Mouse (Mus musculus): Measurements from ENCODE around the gene Serpinb1a. TPM values are rescaled to one million over a fixed set of nuclear protein-coding genes. Genes with fewer than 3 reads are reported as not detected.
A peak's percentile ranks its signal among the peaks of the same experiment; 100 is the strongest.
"Not testable (repeated sequence)": the region's sequence is repeated elsewhere in the genome, so short reads cannot be mapped to it uniquely, and the experiment has no call there.

Serpinb1a gene
- polyA plus RNA-seq (2015; fragmentation: Nextera tagmentation; extraction: Ambion mirVana), result 0.22 and 0.97 TPM in 2 replicates

DNA sequence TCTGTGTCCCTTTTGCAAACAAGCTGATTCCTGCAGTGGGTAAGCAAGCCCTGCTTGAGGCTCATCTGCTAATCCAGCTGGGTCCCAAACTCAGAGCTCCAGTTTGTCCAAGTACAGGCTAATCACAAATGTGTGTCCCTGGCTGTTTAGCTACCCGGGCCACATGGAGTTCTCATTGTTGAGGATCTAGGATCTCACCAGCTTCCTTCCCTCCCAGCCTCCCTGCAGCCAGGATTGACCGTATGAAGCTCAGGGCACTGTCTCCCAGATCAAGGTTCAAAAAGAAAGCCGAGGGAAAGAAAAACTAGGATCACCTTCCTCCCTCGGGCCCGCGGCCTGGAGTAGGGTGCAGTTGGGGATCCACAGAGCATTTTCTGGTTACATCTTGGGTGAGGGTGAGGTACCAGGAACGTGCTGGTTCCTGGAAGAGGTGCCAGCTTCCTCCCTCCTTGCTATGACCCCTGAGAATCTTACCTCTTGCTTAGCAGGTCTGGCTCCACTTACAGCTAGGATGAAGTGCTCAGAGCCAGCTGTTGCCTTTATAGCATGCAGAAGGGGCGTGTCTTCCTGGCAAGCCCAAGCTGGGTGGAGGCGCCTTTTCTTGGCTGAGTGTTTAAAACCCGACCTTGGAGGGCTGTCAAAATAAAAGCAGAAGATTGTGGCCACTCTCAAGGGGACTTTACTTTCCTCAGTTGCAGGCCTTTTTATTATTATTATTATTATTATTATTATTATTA, at the start of gene Serpinb1a:
Gene Serpinb1a (minus strand): TSS at position 518 of the 737 bp plus-strand sequence.
- Histone ChIP-seq H3K9ac (no peak within 1 kb of the TSS), H3K4me2 (no peak within 1 kb of the TSS), H3K4me1 (0 out of 2 replicates have a peak, but pooled peaks cover 4% of the 10 kb centered on the region), H3K4me3 (no peak within 1 kb of the TSS), H3K9me3 (replicated peaks) (no peaks in the 10 kb centered on the region), H3K36me3 (ENCODE audit: poor library complexity, severe bottlenecking) (no peaks in the 10 kb centered on the region), H3K27me3 (no peaks in the 10 kb centered on the region), H3K27ac (no peak within 1 kb of the TSS)
- no peak for ATAC-seq
- 68% methylated on average over 10 of the region's 10 CpGs for WGBS

DNA sequence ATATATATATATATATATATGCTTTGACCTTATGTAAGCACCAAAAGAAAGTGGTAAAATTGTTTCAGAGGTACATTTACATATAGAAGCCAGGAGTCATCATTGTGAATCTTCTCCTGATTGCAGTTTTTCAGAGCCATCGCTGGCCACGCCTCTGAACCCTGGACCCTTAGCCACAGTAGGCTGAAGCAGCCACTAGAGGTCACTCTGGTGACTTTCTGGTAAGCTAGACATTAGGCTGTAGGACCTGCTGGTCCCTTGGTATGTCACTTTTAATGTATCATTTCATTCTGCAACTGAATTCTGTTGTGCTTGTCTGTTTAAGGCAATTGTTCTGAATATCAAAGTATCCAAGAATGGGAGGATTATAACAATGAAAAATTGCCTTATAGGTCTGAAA, 49.7 kb upstream of the Serpinb1a start:
- Histone ChIP-seq H3K36me3 (ENCODE audit: poor library complexity, severe bottlenecking) (no peaks in the 10 kb centered on the region), H3K27me3 (no peaks in the 10 kb centered on the region), H3K4me2 (no peak overlapping the region), H3K27ac (no peak overlapping the region), H3K9me3 (replicated peaks) (no peaks in the 10 kb centered on the region), H3K9ac (no peak overlapping the region), H3K4me1 (no peaks in the 10 kb centered on the region), H3K4me3 (no peak overlapping the region)
- WGBS, result 26% methylated on average over 2 of the region's 2 CpGs
- peak; percentile 39; the same call in 1 of the 2 replicates for ATAC-seq

DNA sequence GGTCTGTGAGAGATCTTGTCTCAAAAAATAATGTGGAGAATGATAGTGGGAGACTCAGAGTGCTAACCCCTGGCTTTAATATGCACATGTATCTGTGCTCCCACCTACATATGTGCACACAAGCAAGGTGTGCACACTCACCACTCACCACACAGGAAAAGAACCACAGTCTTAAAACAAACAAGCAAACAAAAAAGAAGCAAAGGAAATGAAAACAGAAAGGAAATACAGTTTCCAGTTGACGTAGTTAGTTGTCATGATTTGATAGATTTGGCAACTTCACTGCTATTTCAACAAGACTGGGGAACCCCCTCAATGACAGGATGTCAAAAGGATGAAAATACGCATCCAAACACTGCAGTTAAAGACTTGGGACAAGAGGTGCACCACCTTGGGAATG, 48.1 kb upstream of the Serpinb1a start:
- not testable (repeated sequence) for ATAC-seq; H3K27me3 ChIP-seq; H3K4me2 ChIP-seq; H3K9me3 ChIP-seq (replicated peaks); H3K4me1 ChIP-seq; H3K4me3 ChIP-seq; H3K27ac ChIP-seq; H3K9ac ChIP-seq; H3K36me3 ChIP-seq (ENCODE audit: poor library complexity, severe bottlenecking)
- WGBS, result 90% methylated on average over 2 of the region's 2 CpGs

DNA sequence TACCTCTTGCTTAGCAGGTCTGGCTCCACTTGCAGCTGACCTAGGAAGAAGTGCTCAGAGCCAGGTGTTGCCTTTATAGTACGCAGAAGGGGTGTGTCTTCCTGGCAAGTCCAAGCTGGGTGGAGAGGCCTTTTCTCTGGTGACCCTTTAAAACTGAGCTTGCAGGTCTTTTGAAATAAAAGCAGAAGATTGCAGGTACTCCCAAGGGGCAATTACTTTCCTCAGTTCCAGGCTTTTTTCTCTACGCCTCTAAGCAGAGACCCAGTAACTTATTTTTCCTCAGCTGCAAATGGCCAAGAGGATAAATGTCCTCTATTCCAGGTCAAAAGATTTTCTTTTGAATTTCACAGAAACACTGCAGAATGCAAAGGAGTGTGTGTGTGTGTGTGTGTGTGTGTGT, 47.1 kb upstream of the Serpinb1a start, which contains the start of gene Serpinb1c:
Gene Serpinb1c (minus strand): TSS at position 101 of the 400 bp plus-strand sequence.
- no peak for ATAC-seq
- Histone ChIP-seq H3K36me3 (ENCODE audit: poor library complexity, severe bottlenecking) (no peaks in the 10 kb centered on the region), H3K4me1 (no peaks in the 10 kb centered on the region), H3K27ac (no peak within 1 kb of the TSS), H3K4me2 (no peak within 1 kb of the TSS), H3K9me3 (replicated peaks) (no peaks in the 10 kb centered on the region), H3K27me3 (no peaks in the 10 kb centered on the region), H3K9ac (no peak within 1 kb of the TSS), H3K4me3 (no peak within 1 kb of the TSS)
- WGBS, result 91% methylated on average over 2 of the region's 2 CpGs

DNA sequence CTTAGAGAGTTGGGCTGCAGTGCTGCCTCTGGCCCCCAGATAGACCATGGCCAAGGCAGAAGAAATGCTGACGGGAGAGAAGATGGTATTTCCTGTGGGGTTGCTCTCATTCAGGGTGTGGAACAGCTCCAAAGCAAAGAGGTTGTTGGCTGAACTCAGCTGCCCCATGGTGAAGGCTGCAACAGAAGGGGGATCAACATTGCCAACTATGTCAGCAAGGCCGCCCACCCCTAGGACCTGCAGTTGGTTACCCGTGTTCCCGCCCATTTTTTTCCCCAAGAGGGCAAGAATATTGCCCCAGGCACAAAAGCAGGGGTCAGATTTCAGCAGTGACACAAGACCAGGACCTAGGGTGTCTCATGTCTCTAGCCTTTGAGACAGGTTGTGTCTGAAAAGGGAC, 45.9 kb upstream of the Serpinb1a start:
- no peak for ATAC-seq
- no peaks in the 10 kb centered on the region for H3K27me3 ChIP-seq
- 89% methylated on average over 4 of the region's 4 CpGs for WGBS
- no peaks in the 10 kb centered on the region for H3K9me3 ChIP-seq (replicated peaks)
- no peak overlapping the region for H3K4me2 ChIP-seq
- H3K27ac ChIP-seq, result no peak overlapping the region
- no peak overlapping the region for H3K4me3 ChIP-seq
- no peaks in the 10 kb centered on the region for H3K36me3 ChIP-seq (ENCODE audit: poor library complexity, severe bottlenecking)
- no peaks in the 10 kb centered on the region for H3K4me1 ChIP-seq
- no peak overlapping the region for H3K9ac ChIP-seq

DNA sequence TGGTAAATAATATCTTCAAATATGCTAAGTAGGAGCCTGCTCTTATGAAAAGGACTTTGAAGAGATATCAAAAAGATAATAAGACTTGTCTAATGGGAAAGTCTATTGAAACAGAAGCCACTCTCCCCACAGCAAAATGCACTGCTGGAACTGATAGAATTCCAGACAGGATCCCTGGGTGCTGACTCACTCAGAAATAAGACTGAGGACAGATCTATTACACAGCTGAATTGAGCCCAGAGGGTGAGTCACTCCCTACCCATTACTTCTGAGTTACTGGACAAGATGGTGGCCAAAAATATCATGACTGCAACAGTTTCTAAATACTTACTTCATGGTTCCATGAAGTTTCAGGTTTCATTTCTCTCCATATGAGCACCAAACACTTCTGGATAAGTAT, 33.8 kb upstream of the Serpinb1a start:
- H3K9me3 ChIP-seq (replicated peaks), result no peaks in the 10 kb centered on the region
- H3K27me3 ChIP-seq, result no peaks in the 10 kb centered on the region
- H3K27ac ChIP-seq, result no peak overlapping the region
- ATAC-seq, result no peak
- no peak overlapping the region for H3K9ac ChIP-seq
- no peaks in the 10 kb centered on the region for H3K4me1 ChIP-seq
- H3K36me3 ChIP-seq (ENCODE audit: poor library complexity, severe bottlenecking), result no peaks in the 10 kb centered on the region
- no peak overlapping the region for H3K4me2 ChIP-seq
- H3K4me3 ChIP-seq, result no peak overlapping the region

DNA sequence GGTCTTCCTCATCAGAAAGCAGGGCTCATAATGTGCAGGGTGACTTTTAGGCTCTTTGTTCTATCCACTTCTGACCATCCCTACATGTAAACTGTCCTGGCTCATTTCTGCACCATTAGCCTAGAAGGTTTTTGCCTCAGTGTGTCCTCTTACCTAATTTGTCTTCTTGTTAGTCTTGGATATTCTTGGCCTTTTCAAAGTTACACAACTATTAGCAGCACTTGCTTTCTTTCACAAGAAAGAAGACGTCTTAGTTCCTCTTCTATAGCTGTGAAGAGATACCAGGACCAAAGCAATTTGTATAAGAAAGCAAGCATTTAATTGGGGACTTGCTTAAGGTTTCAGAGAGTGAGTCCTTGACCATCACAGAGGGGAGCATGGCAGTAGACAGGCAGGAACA, 22.9 kb upstream of the Serpinb1a start:
- Histone ChIP-seq H3K27ac (no peak overlapping the region), H3K4me1 (no peaks in the 10 kb centered on the region), H3K4me2 (no peak overlapping the region), H3K9me3 (replicated peaks) (no peaks in the 10 kb centered on the region), H3K4me3 (no peak overlapping the region), H3K9ac (no peak overlapping the region), H3K27me3 (no peaks in the 10 kb centered on the region), H3K36me3 (ENCODE audit: poor library complexity, severe bottlenecking) (no peaks in the 10 kb centered on the region)
- WGBS, result 65% methylated on average over 1 of the region's 1 CpGs
- ATAC-seq, result no peak

DNA sequence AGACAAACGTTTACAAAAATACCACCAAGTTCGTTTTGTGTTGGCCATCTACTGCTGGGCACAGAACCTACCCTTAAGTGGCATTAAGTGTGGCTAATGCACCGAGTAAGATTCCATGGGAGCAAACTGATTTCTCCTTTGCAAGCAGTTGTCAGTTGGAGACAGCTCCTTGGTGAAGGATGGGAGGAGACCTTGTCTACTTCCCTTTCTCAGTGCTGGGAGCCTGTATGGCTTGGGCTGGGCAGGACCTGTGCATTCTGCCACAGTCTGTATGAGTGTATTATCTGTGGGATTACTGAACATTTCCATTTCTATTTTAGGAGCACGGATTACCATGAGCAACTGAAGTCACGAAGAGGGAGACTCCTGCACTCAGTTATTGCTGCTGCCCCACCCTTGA, 17.9 kb upstream of the Serpinb1a start:
- no peaks in the 10 kb centered on the region for H3K9me3 ChIP-seq (replicated peaks)
- no peak overlapping the region for H3K9ac ChIP-seq
- ATAC-seq, result no peak
- H3K4me1 ChIP-seq, result no peaks in the 10 kb centered on the region
- no peak overlapping the region for H3K4me2 ChIP-seq
- no peak overlapping the region for H3K4me3 ChIP-seq
- H3K27me3 ChIP-seq, result no peaks in the 10 kb centered on the region
- H3K36me3 ChIP-seq (ENCODE audit: poor library complexity, severe bottlenecking), result no peaks in the 10 kb centered on the region
- WGBS, result 84% methylated on average over 5 of the region's 5 CpGs
- H3K27ac ChIP-seq, result no peak overlapping the region

DNA sequence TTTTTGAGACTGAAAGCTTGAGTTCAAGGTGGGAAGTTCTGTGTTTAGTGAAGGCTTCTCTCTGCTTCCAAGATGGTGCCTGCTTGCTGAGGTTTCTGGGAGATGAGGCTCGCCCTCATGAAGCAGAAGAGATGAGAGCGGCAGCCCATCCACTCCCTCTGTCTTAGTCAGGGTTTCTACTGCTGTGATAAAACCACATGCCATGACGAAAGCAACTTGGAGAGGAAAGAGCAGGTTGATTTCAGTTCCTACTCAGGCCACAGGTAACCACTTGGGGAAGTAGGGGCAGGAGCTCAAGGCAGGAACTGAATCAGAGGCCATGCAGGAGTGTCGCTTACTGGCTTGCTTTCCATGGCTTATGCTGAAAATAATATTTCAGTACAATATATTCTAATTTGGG, 17.2 kb upstream of the Serpinb1a start:
- not testable (repeated sequence) for H3K4me2 ChIP-seq; H3K36me3 ChIP-seq (ENCODE audit: poor library complexity, severe bottlenecking); H3K4me1 ChIP-seq; H3K27me3 ChIP-seq; H3K9ac ChIP-seq; H3K27ac ChIP-seq; H3K4me3 ChIP-seq; ATAC-seq; H3K9me3 ChIP-seq (replicated peaks)
- WGBS, result 86% methylated on average over 4 of the region's 4 CpGs

DNA sequence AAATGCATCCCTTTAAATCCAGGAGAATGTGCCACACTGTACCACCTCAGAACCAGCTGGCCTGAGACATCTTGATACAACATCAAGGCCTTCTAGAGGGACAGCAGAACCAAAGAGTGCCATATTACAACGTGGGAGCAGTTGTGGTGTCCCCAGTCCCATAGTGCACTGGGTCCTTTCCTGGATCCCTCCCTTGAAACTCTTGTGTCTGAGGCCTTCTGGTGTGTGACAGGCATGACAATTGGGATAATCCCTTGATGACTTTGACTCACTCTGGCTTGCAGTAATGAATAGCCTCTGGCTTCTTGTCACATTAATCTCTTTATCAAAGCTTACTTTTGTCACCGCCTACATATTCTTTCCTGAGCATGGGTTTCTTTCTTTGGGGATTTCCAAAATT, 16.0 kb upstream of the Serpinb1a start:
- ATAC-seq, result no peak
- Histone ChIP-seq H3K9me3 (replicated peaks) (no peaks in the 10 kb centered on the region), H3K4me1 (no peaks in the 10 kb centered on the region), H3K4me2 (no peak overlapping the region), H3K27ac (no peak overlapping the region), H3K4me3 (no peak overlapping the region), H3K36me3 (ENCODE audit: poor library complexity, severe bottlenecking) (no peaks in the 10 kb centered on the region), H3K27me3 (no peaks in the 10 kb centered on the region), H3K9ac (no peak overlapping the region)
- WGBS, result 43% methylated on average over 2 of the region's 2 CpGs

DNA sequence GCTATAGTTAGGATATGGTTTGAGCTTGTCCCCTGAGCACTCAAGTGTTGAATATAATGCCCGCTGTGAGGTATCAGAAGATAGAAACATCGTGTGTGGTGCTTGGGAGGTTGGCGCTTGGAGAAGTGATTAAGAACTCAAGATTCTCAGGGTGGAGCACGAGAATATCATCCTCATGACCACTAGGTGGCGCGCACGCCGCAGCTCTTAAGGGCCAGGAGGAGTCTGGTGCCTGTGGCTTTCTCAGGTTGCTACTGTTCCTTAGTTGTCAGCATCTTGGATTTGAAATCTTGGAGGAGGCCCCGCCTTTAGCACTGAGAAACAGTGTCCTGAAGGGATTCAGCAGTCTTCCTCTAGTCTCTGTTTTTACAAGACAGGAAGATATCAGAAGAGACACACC, 15.5 kb upstream of the Serpinb1a start:
- ATAC-seq, result peak; percentile 85
- WGBS, result 5% methylated on average over 9 of the region's 9 CpGs

DNA sequence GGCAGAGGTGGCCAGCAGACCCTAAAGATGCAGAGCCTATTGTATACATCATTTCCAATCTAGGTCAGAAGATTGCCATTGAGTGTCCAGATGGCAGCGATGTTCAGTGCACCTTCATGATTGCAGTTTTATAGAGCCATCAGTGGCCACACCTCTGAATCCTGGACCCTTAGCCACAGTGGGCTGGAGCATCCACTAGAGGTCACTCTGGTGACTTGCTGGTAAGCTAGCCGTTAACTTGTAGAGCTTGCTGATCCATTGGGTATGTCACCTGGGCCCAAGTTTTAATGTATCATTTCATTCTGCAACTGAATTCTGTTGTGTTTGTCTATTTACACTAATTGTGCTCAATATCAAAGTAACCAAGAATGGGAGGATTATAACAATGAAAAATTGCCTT, 14.6 kb upstream of the Serpinb1a start:
- H3K4me2 ChIP-seq, result no peak overlapping the region
- H3K9me3 ChIP-seq (replicated peaks), result no peaks in the 10 kb centered on the region
- no peaks in the 10 kb centered on the region for H3K4me1 ChIP-seq
- no peak overlapping the region for H3K9ac ChIP-seq
- no peak overlapping the region for H3K4me3 ChIP-seq
- 54% methylated on average over 2 of the region's 2 CpGs for WGBS
- ATAC-seq, result no peak
- no peaks in the 10 kb centered on the region for H3K36me3 ChIP-seq (ENCODE audit: poor library complexity, severe bottlenecking)
- no peak overlapping the region for H3K27ac ChIP-seq
- no peaks in the 10 kb centered on the region for H3K27me3 ChIP-seq

More for the DNA sequence above, 15.5 kb upstream of the Serpinb1a start:
- no peak overlapping the region for H3K27ac ChIP-seq
- H3K9ac ChIP-seq, result no peak overlapping the region
- H3K27me3 ChIP-seq, result no peaks in the 10 kb centered on the region
- no peaks in the 10 kb centered on the region for H3K9me3 ChIP-seq (replicated peaks)
- no peaks in the 10 kb centered on the region for H3K36me3 ChIP-seq (ENCODE audit: poor library complexity, severe bottlenecking)
- no peak overlapping the region for H3K4me3 ChIP-seq
- H3K4me1 ChIP-seq, result no peaks in the 10 kb centered on the region
- H3K4me2 ChIP-seq, result no peak overlapping the region

DNA sequence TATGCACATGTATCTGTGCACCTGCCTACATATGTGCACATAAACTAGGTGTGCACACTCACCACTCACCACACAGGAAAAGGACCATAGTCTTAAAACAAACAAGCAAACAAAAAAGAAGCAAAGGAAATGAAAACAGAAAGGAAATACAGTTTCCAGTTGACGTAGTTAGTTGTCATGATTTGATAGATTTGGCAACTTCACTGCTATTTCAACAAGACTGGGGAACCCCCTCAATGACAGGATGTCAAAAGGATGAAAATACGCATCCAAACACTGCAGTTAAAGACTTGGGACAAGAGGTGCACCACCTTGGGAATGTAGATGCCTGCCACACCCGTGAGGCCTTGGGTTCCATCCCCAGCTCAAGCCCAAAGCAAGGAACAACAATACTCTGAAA, 13.5 kb upstream of the Serpinb1a start:
- H3K4me1 ChIP-seq; H3K36me3 ChIP-seq (ENCODE audit: poor library complexity, severe bottlenecking); H3K27me3 ChIP-seq; H3K27ac ChIP-seq; H3K9ac ChIP-seq; ATAC-seq; H3K4me3 ChIP-seq; H3K4me2 ChIP-seq; H3K9me3 ChIP-seq (replicated peaks): not testable (repeated sequence)
- 89% methylated on average over 3 of the region's 3 CpGs for WGBS
